Mouse (Mus musculus): Measurements from ENCODE around the gene Hhipl1. TPM values are rescaled to one million over a fixed set of nuclear protein-coding genes. Genes with fewer than 3 reads are reported as not detected.

The Hhipl1 gene
- 1 to 10 TPM; 5.0 to 5.1 TPM for total RNA-seq (2021)

DNA sequence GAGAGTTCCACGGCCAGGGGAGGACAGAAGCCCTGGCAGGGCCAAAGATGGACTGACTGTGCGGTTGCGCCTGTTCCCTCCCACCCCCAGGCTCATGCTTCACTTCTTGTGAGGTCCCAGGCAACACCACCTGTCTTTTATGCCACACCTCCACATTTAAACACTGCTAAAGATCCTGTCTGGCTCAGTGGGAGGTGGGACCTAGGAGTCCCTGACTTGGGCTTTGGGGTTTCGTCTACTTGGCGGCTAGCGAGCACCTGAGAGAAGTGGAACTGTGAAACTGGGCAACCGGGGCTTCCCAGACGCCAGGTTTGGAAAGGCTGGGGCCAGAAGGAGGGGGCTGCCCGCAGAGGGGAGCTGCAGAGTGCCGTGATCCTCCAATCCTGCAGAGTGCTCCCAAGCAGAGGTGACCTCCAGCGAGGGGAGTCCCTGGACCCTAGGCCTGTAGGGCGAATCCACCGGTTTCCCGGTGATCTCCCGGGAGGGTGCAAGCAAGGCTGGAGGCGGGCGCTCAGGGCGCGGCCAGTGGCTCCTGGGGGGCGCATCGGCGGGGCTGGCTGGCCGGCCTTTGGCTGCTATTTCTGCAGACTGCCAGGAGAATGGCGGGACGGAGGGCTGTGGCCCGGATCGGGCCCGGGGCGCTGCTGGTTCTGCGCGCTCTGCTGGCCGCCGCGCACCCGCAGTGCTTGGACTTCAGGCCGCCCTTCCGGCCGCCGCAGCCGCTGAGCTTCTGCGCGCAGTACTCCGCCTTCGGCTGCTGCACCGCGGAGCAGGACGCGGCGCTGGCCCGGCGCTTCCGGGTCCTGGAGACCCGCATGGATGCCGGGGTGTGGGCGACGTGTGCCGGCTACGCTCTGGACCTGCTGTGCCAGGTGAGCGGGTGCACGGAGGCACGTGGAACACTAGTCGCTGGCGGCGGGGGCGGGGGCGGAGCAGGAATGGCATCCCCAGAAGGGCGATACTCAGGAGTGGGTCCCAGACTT, at the start of gene Hhipl1:
Gene Hhipl1, plus strand, starts transcription at position 459 of the 983 bp plus-strand sequence.
- DNase-seq (ENCODE audit: extremely low spot score in 1 of 2, low spot score in 1 of 2): peak in 1 of 2 experiments; percentile 25

DNA sequence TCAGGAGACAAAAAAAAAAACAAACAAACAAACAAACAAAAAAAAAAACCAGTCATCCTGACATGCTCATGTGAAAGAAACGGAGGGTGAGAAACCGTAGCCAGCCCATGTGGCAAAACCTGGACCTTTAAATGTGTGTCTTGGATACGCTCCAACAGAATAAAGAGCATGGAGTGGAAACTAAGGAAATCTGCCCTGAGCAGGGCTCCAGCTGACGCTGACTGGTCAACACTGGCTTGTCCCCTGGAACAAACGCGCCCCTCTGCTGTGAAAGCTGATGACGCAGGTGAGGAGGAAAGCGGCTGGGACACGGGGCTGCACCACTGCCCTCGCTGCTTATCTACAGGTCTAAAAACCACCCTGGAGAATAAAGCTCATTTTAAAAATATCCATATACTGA, 49.3 kb upstream of the Hhipl1 start:
- DNase-seq (ENCODE audit: extremely low spot score in 1 of 2, low spot score in 1 of 2): no peak

DNA sequence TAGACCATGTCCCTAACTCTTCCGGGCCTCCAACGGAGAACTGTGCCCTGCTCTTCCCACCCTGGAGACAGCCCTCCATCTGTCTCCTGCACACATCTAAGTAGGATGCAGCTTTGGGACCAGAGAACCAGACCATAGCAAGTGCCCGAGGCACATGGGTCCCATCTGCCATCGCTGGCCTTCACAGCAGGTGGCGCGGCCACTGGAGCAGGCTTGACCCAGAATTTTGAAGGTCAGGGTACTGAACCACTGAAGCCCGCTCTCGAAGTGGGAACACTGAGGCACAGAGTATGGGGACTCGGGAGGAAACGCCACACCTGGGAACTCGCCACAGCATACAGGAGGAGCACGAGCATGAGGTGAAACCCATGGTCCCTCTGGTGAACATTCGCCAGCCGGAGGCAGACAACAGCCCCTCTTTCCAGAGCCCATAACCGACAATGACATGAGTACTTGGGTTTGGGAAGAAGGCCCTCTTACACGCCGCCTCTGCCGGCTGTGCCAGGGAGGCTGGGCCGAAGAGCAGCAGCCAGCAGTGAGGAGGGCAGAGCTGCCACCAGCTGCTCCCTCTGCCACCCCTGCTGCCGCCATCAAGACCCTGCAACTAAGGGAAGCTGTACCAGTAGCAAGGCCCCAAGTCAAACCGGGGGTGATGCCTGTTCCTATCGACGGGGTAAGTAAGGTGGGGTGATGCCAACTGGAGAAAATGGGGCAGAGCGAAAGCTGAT, 46.6 kb upstream of the Hhipl1 start:
- DNase-seq (ENCODE audit: extremely low spot score in 1 of 2, low spot score in 1 of 2): no peak

DNA sequence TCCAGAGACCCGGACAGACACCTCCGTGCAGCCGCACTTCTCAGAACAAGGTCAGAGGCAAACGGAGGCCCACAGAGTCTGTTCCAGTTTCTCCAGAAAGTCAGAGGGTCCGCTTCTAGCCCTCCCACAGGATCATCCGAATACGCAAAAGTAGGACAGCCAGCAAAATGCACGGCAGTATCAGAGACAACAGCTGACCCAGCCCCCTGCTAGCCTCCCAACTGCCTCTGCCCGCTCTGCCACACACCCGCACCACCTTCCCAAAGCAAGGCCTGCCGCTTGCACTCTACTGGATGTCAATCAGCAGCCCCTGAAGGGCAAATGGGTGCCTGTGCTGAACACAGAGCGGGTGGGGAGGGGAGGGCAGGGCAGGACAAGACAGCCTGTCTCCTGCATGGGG, 45.1 kb upstream of the Hhipl1 start:
- no peak for DNase-seq (ENCODE audit: extremely low spot score in 1 of 2, low spot score in 1 of 2)

DNA sequence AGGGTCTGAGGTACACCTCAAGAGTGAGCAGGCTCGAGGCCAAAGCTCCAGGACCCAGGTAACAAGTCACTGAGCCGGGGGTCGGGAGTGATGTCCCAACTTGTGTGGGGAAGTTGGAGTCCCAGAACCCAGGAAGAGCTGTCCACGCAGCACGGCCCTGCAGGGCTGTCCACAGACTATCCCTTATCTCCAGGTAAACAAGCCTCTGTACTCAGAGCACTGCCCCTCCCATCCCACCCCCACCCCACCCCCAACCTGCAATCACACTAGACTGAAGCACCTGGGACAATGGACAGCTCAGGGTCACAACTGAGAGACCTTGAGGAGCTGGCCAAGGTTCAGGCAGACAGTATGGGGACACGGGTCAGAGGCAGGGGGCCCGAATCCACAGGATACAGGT, 41.2 kb upstream of the Hhipl1 start:
- DNase-seq (ENCODE audit: extremely low spot score in 1 of 2, low spot score in 1 of 2): no peak

DNA sequence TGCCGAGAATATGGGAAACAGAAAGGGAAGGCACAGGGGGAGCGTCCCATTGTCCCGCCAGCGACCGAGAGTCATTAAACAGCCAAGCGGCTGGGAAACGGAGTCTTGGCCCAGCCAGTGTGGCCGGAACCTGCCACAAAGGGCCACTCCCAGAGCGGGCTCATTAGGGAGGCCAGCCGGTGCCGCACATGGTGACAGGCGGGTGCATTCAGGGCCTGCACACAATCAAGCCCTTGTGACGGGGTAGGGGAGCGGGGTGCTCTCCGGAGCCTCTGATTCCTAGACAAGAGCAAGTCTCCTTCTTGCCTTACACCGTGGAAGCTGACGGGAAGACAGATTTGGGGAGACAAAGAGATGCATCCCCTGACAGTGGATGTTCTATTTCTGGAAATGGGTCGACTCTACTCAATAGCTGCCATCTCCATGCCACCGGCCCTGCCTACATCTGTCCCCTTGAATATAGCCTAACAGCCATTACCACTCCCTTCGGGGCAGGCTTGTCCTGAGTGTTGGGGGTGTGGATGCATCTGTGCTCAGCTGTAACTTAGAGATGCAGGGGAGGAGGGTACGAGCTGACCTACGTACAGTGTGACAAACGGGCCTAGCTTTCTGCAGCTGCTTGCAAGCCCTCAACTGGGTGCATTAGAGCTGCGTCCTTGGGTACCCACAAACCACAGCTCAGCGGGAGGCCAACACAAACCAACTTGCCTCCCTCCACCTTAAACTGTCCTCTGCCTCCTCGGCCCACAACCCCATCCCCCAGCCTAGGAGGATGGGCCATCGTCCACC, 40.0 kb upstream of the Hhipl1 start:
- DNase-seq (ENCODE audit: extremely low spot score in 1 of 2, low spot score in 1 of 2): no peak

DNA sequence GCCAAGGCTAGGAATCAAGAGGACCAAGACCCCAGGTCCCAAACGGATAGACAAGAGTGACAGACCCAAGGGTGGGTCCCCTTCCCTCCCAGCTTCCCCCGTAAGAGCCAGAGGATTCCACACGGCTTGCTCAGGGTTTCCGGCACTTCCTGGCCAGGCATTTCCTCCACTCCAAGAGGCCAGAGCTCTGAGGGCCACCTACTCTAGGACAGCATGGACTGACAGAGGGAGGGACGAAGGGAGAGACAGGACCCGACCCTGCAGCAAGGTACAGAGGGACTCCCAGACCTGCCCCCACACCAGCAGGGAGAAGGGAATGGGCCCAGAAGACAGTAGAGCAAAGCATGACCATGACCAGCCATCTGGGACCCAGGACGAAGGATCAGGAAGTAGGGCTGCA, 38.4 kb upstream of the Hhipl1 start:
- no peak for DNase-seq (ENCODE audit: extremely low spot score in 1 of 2, low spot score in 1 of 2)

DNA sequence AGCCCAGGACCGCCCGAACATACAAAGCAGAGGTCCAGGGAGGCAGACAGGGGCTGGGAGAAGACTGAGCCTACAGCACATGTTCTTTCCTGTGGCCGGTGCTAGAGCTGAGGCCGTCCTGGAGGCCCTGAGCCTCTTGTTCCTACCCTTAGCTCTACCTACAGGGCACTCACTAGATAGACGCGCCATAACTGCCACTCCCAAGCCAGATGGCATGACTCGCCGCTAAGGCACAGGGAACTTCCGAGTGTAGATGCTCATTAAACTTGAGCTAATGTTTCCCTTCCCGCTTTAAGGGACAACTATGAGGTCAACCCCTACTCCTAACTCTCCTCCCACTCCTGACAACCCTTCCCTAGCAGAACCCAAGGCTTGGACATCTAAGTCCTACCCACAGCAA, 37.1 kb upstream of the Hhipl1 start:
- DNase-seq (ENCODE audit: extremely low spot score in 1 of 2, low spot score in 1 of 2): no peak

DNA sequence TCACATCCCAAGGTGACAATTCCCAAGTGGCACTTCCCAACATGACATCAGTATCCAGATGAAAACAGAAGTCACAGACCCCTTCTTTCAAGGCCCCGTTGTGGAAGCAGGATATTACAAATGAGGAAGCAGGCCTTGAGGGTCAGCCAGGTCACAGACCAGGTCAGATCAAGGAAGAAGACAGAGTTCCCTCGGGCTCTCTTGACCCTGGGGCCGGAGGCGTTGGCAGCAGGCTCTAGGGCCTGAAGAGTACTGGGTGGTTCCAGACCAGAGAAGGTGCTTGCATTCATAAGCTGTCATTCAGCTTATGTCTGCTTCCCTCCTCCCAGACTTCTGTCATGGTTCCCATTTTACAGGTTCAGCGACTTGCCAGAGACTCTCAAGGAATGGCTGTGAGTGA, 36.4 kb upstream of the Hhipl1 start:
- DNase-seq (ENCODE audit: extremely low spot score in 1 of 2, low spot score in 1 of 2): no peak

DNA sequence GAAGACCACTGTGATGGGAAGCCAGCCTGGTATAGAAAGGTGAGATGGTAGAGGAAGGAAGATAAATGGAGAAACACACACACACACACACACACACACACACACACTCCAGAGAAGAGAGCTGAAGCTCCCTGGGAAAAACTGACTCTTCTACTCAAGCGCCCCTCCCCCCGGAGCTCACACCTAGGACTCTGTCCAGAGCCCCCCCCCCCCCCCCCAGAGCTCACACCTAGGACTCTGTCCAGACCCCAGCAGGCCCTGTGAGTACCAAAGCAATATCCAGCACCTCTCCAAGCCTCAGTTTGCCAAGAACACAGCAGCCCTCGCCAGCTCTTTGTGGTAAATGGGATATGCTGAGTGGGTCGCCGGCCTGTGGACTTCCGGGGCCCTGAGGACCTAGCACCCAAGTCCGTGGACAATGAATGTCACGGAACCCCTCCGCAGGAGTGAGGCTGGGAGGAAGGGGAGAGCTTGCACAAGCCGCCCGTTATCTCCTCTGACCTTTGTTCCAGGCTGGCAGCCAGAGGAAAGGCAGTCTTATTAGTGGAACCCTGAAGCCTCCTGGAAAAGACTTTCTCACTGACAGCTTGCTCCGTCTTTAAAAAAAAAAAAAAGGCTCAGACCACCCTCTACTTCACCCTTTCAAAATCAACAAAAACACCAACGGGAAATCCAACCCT, 35.7 kb upstream of the Hhipl1 start:
- no peak for DNase-seq (ENCODE audit: extremely low spot score in 1 of 2, low spot score in 1 of 2)

DNA sequence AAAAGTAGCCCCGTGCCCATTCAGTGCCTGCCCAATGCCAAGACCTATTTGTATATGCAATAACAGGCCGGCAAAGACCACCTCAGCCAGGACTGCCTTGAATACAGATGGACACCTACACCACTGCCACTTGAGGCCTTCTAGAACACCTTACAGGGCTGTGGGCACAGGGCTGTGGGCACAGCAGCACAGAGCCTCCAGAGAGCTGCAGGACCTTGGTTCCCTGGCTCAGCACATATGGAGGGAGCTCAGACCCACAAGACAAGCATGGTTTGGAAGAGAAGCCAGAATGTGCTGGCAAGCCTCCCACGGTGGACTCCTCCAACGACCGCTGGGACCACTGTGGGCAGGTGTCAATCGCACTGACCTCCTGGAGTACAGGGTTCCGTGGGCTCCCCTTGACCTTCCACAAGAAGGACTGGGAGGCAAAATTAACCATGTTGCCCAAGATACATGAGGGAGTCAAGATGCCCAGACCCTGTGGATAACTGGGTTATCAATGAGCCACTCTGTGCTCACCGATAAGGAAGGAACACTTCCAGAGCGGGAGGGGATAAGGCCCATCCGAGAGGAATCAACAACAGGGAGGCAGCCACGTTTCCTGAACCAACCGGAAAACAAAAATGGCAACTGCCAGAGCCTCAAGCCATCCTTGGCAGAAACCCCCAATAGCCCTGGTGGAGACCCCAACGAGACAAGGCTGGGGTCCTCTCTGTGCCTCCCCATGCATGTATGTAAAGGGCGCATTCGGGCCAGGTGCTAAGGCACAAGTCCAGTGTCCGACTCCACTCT, 34.5 kb upstream of the Hhipl1 start:
- no peak for DNase-seq (ENCODE audit: extremely low spot score in 1 of 2, low spot score in 1 of 2)

DNA sequence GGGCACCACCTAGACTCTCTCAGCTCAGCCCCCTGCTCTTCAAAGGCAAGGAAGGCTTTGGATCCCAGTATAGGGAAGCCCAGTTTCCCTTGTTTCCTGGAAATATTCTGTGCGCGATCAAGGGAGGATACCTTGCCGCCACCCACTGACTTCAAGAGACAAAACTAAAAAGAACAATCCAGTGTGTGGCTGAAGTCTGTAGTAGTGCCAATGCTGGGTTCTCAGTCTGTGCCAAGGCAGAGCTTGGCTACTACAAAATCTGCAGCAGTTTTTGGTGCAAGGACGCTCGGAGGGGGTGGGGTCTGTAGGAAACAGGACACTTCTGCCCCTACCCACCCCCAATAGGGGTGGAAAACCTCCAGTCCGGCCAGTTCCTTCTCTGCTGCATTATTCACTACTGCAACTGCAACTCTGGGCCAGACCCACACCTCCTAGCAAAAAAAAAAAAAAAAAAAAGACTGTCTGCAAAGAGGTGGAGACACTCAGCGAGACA, 33.9 kb upstream of the Hhipl1 start:
- DNase-seq (ENCODE audit: extremely low spot score in 1 of 2, low spot score in 1 of 2): no peak

DNA sequence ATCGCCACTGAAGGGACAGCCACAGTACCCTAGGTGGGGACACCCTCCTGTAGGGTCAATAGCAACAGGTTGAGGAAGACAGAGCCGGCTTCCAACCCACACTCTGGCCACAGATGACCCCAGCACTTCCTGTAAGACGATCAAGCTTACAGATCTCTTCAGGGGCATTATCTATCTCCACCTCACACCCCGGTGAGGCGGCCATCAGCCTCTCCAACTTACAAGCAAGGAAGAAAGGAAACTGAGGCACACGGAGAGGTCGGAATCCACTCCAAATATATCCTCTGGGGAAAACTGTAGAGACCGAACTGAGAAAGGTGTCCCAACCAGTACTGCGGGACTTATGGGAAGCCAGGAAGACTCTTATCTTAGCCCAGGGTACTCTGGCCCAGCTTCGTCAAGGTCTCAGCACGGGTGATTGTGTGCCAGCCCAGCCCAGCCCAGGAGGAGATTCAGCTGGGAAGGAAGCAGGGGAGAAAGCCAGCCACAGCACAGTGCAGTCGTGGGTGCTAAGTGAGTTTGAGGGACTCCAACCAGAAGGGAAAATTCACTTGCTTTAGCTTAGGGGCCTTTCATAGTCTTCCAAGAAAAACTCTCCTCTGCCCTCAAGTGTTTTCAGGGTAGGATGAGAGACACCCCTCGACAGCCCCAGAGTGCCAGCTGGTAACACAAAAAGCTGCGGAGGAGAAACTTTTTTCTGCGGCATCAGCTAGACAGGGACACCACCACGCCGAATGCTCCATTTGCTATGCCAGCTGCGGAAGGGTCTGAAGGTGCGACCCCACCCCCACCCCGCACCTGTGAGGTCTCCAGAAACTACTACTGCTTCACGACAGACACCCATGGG, 32.4 kb upstream of the Hhipl1 start:
- no peak for DNase-seq (ENCODE audit: extremely low spot score in 1 of 2, low spot score in 1 of 2)

DNA sequence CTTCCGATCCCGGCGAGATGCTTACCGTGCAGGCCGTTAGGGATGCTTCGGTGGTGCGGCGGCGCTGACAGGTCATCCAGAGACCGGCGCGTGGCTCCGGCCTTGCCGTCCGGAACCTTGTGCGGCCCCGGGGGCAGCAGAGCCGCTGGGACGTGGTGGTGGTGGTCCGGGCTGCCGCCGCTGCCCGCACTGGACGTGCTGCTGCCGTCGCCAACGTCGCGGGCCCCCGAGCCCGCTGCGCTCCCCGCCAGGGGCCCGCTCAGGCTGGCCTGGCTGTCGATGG, 31.8 kb upstream of the Hhipl1 start:
- DNase-seq (ENCODE audit: extremely low spot score in 1 of 2, low spot score in 1 of 2): no peak

DNA sequence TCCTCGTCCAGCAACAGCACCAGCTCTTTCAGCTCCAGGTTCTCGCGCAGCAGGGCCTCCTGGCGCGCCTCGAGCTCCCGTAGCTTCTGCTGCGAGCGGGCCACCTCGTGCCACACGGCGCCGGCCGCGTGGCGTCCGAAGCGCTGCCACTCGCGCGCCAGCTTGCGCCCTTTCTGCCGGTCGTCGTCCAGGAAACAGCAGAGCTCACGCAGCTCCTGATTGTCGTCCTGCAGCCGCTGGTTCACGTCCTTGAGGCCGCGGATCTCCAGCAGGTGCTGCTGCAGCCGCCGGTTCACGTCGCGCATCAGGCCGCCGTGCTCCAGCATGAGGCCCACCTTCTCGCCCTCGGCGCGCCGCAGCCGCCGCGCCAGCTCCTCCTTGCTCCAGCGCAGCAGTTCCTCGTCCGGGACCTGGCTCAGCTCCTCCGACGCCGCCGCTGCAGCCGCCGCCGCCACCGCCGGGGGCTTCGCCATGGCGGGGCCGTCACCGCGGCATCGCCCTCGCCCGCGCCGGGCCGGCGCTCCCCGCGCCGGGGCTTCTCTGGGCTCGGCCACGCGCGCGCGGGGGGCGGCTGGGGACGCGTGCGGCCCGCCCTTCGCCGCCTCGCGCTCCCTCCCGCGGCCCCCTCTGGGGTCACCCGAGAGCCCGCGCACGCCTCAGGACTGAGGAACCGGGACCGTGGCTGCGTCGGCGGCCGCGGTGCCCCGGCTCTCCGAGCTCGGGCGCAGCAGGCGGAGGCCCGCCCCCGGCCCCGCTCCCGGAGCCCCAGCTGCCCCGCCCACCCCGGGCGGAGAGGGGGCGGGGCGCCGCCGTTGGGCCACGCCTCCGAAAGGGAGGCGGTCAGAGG, 31.2 kb upstream of the Hhipl1 start, which contains the start of gene Ccdc85c:
Gene Ccdc85c, minus strand, starts transcription at position 765 of the 847 bp plus-strand sequence.
- peak in 1 of 2 experiments; percentile 50 for DNase-seq (ENCODE audit: extremely low spot score in 1 of 2, low spot score in 1 of 2)

DNA sequence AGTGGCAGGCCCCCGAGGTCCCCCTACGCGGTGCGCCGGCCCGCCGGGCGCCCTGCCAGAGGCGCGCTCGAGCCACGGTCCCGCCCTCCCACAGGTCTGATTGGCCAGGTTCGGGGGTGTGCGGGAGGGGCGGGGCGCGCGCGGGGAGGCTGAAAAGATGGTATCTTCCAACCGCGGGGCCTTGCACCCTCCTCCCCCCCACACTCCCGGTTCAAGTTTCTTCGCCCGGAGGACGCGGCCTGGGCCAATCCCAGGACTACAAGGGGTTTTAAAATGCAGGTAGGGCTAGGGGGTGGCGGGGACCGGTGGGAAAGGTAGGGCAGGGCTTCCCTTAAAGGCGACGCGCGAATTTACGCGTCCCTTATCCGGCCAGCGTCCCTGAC, 30.6 kb upstream of the Hhipl1 start:
- DNase-seq (ENCODE audit: extremely low spot score in 1 of 2, low spot score in 1 of 2): peak; percentile 91 to 98
